Mouse (Mus musculus) heart, adult 2 months (tissue): Measurements from ENCODE around the gene Rer1.

ENCODE experiments used
- CTCF ChIP-seq: fragments of 200-600 bp; IDR thresholded peaks from 2 replicates; pipeline ENCODE4 v1.8.1; 2022; ENCODE audit warnings: antibody characterized with exemption, mild to moderate bottlenecking, moderate library complexity
- EP300 ChIP-seq: fragments of 200-500 bp; IDR thresholded peaks from 2 replicates; pipeline ENCODE4 v1.6.1; 2011; ENCODE audit warnings: low read depth, low read length, control low read depth; ENCODE audit not compliant: insufficient read depth
- POLR2A ChIP-seq: fragments of 200-500 bp; IDR thresholded peaks from 2 replicates; pipeline ENCODE4 v1.6.1; 2011; ENCODE audit warnings: mild to moderate bottlenecking, low read depth, low read length, control low read depth; ENCODE audit not compliant: insufficient read depth

- TF ChIP-seq POLR2A (no peak), CTCF (no peak), EP300 (no peak)
These were observed 12.4 kb upstream of the Rer1 start for GRCm38 (mm10) chr4:155098572-155098971.
